Mouse (Mus musculus): ENCODE results near the gene Ncs1.

Ncs1 gene

DNA sequence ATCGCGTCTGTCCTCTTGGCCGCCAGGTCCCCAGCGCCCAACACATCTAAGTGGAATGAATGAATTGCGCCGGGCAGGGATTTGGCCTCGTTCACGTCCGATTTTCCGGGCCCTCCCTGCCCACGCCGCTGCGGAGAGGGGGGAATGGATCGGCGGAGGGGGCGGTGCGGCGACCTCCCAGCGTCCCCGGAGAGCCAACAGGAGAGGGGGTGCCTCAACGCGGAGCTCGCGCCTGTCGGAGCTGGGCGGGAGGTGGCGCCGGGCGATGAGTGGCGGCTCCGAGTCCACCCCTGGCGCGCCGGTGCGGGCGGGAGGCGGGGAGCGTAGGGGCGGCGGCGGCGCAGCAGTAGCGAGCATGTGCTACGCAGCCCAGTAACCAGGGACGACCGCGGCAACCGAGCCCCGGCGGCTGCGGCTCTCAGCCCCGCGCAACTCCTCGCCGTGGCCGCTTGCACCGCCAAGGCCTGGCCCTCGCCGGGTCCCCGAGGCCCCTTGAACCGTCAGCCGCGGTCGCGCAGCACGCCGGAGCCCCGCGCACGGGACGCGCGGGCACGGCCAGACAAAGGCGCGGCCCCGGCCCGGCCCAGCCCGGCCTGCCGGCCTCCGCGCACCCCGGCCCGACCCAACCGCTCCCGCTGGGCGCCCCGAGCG lies at the start of gene Ncs1:
Gene Ncs1, plus strand, starts transcription at position 333 of the 651 bp plus-strand sequence.
- no peak for DNase-seq (ENCODE audit: low read depth, low spot score)

GRCm38 (mm10) chr2:31198621-31199020 lies 47.0 kb upstream of the Ncs1 start:
- no peak for DNase-seq (ENCODE audit: low read depth, low spot score)

DNA sequence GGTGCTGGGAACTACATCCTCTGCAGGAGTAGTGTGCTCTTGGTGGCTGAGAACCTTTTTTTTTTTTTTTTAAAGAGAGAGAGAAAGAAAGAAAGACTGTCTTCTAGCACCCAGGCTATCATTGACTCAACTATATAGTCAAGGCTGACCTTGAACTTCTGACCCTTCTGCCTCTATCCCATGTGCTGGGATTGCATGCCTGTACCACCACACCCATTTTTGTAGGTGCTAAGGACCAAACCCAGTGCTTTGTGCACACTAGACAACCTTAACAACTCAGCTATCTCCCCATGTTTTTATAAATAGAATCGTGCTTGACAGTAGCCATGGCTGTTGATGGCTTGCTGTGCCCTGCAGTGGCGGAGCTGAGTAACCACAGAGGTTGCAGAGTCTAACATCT lies 45.6 kb upstream of the Ncs1 start:
- DNase-seq (ENCODE audit: low read depth, low spot score): no peak

DNA sequence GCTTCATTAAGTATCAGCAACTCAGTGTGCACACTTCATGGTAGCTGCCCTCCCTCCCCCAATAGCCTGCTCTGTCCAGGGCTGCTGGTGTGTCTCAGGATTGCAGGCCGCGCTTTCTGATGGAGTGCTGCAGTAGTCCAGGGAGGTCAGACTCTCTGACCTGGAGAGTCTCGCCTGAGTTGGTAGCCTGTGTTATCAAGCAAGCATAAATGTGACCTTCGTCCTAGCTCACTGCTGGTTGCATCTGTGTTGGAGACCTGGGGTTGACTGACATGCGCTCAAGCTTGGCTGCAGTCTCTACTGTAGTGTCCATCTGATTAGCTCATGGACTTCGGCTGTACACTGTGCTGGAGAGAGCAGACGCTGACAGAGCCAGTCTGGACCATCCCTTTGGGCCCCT lies 43.8 kb upstream of the Ncs1 start:
- DNase-seq (ENCODE audit: low read depth, low spot score): no peak

DNA sequence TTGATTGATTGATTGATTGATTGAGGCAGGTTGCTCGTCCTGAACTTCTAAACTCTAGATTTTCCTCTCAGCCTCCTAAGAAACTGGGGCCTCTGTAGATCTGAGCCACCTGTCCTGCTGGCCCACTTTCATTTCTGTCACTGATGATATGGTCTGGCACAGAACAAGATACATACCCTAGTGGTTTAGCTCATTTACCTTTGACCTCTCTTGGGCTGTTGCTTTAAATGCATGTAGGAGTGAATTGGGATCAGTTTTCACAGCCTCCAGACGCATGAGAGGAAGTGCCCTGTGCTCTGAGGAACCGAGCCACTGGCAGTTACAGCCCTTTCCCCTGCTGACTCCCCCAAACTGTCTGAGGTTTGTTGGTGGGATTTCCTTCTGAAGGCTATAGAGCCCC lies 43.3 kb upstream of the Ncs1 start:
- no peak for DNase-seq (ENCODE audit: low read depth, low spot score)

GRCm38 (mm10) chr2:31202956-31203355 lies 42.7 kb upstream of the Ncs1 start:
- no peak for DNase-seq (ENCODE audit: low read depth, low spot score)

DNA sequence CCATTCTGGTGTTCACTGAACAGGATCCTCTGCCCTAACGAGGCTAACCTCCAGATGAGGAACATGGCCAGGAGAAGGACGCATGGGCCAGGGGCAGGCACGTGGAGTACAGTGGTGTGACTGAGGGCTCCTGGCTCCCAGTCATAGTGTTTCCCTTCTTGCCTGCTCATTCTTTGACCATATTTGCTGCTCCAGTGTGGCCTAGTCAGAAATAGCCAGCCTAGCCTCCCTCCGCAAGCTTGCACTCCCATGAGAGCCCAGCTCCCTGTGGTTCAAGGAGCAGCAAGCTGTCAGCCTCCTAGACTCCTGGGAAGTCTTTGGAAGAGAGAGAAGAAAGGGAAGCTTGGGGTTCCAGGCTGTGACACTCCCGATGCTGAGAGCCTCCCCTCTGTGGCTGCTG lies 40.9 kb upstream of the Ncs1 start:
- DNase-seq (ENCODE audit: low read depth, low spot score): no peak

DNA sequence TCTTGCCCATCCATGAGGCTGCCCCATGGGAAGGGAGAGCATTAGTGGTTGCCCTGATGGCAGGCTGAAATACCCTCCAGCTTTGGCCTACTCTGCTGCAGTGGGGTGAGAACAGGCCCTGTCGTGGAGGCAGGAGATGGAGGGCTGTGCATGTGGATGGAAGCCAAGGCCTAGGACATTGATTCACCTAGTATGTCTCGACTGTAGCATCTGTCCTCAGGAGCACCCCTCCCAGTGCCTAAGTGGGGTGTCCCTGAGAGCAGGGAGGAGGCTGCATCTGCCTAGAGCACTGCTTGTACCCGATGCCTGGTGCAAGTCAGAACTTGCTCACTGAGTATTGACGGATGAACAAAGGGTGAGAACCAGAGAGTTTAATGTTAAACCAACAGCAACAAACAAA lies 39.4 kb upstream of the Ncs1 start:
- DNase-seq (ENCODE audit: low read depth, low spot score): no peak

- DNase-seq (ENCODE audit: low read depth, low spot score): no peak
Observed at GRCm38 (mm10) chr2:31206882-31207281, 38.7 kb upstream of the Ncs1 start.

DNA sequence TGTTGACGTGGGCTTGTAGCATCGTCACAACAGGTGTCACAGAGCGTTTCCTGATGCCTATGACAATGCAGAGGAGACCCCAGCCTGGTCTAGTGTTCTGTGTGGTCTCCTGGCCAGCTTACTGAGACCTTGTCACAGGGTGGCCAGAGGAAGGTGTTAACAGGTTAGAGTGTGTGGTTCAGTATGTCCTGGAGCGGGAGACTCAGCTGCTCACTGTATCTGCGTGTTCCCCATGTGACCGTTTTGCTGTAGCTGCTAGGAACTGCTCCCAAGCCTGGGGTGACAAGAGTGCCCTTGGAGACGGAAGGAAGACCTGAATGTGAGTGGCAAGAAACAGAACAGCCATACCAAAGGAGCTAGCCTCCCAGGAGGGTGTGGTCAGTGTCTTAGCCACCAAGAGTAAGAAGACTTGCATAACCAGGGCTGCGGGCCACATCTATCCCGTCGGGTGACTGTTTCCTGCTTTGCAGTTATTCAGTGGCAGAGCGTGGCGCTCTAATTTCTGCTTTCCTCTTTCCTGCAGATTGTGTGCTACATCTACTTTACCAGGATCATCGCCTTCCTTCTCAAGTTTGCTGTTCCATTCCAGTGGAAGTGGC lies 37.0 kb upstream of the Ncs1 start:
- no peak for DNase-seq (ENCODE audit: low read depth, low spot score)

- DNase-seq (ENCODE audit: low read depth, low spot score): no peak
Observed at GRCm38 (mm10) chr2:31209525-31209924, 36.1 kb upstream of the Ncs1 start.

GRCm38 (mm10) chr2:31210144-31210847 lies 35.3 kb upstream of the Ncs1 start:
- no peak for DNase-seq (ENCODE audit: low read depth, low spot score)

GRCm38 (mm10) chr2:31211204-31211603 lies 34.4 kb upstream of the Ncs1 start:
- no peak for DNase-seq (ENCODE audit: low read depth, low spot score)

DNA sequence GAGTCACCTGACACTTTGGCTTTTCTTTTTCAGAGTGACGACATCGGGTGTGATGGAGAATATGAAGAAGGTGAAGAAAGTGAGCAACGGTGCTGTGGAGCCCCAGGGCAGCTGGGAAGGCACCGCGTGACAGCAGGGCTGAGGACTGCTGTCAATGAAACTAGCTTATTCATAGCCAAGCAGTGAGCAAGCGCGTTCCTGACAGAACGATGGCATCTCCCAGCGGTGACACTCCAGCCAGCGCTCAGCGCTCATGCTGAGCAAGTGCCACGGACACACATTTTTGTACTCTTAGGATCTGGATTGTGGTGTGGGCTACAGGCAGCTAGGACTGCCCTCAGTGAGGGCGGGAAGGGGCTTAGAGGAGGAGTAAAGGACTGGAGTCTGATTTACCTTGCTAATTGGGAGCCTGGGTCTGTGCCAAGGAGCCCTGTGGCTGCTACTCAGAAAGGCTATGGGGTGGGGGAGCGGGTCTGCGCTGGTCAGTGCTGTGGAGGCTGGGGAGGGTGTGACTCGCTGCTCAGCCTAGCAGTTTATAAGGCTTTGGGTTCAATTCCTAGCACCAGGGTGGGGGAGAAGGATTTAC lies 31.3 kb upstream of the Ncs1 start:
- no peak for DNase-seq (ENCODE audit: low read depth, low spot score)

GRCm38 (mm10) chr2:31218611-31219010 lies 27.0 kb upstream of the Ncs1 start:
- no peak for DNase-seq (ENCODE audit: low read depth, low spot score)

DNA sequence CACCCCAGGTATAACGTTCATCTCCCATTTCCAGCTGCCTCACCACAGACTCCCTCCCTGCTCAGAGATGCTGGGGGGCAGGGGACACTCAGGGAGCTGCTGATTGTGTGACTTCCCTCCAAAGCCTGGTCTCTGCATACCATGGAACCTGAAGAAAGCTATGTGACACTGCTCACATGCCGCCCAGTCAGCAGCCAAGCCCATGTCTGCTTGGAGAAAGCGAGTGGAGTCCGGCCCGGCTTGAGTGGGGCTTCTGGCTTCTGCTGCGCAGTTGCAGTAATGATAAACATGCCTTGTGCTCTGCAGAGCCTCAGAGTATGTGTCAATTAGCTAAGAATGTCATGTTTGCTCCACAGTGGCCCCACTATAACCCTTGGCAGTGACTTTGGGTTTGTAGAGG lies 26.2 kb upstream of the Ncs1 start:
- DNase-seq (ENCODE audit: low read depth, low spot score): no peak

GRCm38 (mm10) chr2:31220844-31221243 lies 24.8 kb upstream of the Ncs1 start:
- no peak for DNase-seq (ENCODE audit: low read depth, low spot score)

GRCm38 (mm10) chr2:31221582-31221981 lies 24.0 kb upstream of the Ncs1 start:
- DNase-seq (ENCODE audit: low read depth, low spot score): no peak

DNA sequence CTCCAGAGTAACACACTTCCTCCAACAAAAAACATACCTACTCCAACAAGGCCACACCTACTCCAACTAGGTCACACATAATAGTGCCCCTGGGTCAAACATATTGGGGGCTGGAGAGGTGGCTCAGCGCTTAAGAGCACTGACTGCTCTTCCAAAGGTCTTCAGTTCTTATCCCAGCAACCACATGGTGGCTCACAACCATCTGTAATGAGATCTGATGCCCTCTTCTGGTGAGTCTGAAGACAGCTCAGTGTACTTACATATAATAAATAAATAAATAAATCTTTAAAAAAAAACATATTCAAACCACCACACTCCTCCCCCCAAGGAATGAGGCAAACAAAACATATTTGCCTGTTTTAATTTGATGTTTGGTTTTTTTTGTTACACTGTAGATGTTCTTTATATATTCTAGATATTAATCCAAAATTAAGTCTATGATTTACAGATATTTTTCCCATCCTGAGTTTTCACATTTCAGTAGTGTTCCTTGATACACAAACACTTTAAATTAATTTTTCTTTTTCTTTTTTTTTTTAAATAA lies 16.8 kb upstream of the Ncs1 start:
- DNase-seq (ENCODE audit: low read depth, low spot score): no peak

DNA sequence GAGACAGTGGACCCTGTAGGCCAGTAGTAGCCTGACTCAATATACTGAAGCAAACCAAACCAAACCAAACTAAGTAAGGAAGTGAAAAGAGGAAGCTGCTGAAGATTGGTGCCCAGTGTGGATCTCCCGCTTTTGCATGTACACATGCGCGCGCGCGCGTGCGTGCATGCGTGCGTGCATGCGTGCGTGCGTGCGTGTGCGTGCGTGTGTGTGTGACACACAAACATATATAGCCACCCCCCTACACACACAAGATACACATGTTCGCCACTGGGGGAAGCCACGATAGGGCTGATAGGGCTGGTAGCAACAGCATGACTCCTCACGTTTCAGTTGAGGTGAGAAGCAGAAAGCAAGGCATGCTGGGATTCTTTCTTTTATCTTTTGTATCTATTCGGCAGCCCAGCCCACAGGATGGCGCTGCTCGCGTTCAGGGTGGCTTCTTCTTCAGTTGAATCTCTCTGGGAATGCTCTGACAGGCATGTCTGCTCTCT lies 6.4 kb upstream of the Ncs1 start:
- no peak for DNase-seq (ENCODE audit: low read depth, low spot score)

- DNase-seq (ENCODE audit: low read depth, low spot score): no peak
Observed at GRCm38 (mm10) chr2:31239833-31240232, 5.8 kb upstream of the Ncs1 start.

DNA sequence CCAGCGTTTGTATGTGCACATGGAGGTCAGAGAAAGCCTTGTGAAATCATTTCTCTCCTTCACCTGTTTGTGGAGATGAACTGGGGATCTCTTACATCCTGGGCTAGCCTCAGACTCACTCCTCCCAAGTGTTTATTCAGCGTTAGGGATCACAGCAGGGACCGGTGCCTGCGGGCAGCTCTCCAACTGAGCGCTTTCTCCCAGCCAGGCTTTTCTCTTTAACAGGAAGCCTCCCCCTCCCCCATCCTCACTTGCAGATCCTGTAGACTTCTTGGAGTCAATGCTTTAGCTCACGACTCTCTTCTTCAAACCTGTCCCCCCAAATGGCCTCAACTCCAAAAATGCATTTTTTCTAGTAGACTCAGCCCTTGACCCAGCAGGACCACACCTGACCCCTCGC lies 4.0 kb upstream of the Ncs1 start:
- DNase-seq (ENCODE audit: low read depth, low spot score): no peak
